Mouse (Mus musculus) megakaryocyte, embryonic 14.5 days (primary cell): Measurements from ENCODE around the gene Gm5483.

ENCODE experiments used
- FLI1 ChIP-seq: IDR thresholded peaks from 2 replicates; pipeline ENCODE4 v1.6.1; 2012; ENCODE audit warnings: low read length, inconsistent platforms, mixed read lengths
- GATA1 ChIP-seq: IDR thresholded peaks from 3 replicates; pipeline ENCODE4 v1.6.1; 2012; ENCODE audit warnings: mixed read lengths, low read length, inconsistent platforms, borderline replicate concordance

GRCm38 (mm10) chr16:36179910-36180309 lies 4.1 kb upstream of the Gm5483 start:
- TF ChIP-seq GATA1 (no peak), FLI1 (no peak)
